Mouse (Mus musculus) liver, adult 2 months (tissue): ENCODE data around the gene Mgat4b. TPM values are rescaled to one million over a fixed set of nuclear protein-coding genes. Genes with fewer than 3 reads are reported as not detected.

Experiments used
- DNase-seq: peaks from one replicate; pipeline ENCODE4 v3.0.0-alpha.2; 2011; ENCODE audit warnings: low read depth, low spot score; ENCODE audit errors: extremely low read depth
- H3K27ac ChIP-seq: fragments of 200-500 bp; replicated peaks from 2 replicates; pipeline ENCODE4 v1.5.1; 2012; ENCODE audit warnings: low read depth, mild to moderate bottlenecking, control low read depth, inconsistent platforms, low read length; ENCODE audit not compliant: insufficient read depth
- H3K27me3 ChIP-seq: fragments of 200-500 bp; 2 replicates; pipeline ENCODE4 v1.6.1; 2012; ENCODE audit warnings: mild to moderate bottlenecking, moderate library complexity, low read length, inconsistent platforms; ENCODE audit not compliant: control insufficient read depth, insufficient read depth
- H3K36me3 ChIP-seq: fragments of 200-500 bp; 2 replicates; pipeline ENCODE4 v1.6.1; 2012; ENCODE audit warnings: low read length, inconsistent platforms; ENCODE audit not compliant: control insufficient read depth, insufficient read depth
- H3K4me1 ChIP-seq: fragments of 200-500 bp; 2 replicates; pipeline ENCODE4 v1.6.1; 2011; ENCODE audit warnings: low read length; ENCODE audit not compliant: control insufficient read depth, insufficient read depth
- H3K4me3 ChIP-seq: fragments of 200-500 bp; 2 replicates; pipeline ENCODE4 v1.5.1; 2011; ENCODE audit warnings: low read depth, mild to moderate bottlenecking, control low read depth, low read length, moderate library complexity; ENCODE audit not compliant: insufficient read depth
- H3K79me2 ChIP-seq: fragments of 200-500 bp; 2 replicates; pipeline ENCODE4 v1.6.1; 2012; ENCODE audit warnings: inconsistent platforms, mild to moderate bottlenecking, low read length, moderate library complexity; ENCODE audit not compliant: control insufficient read depth, insufficient read depth
- H3K9ac ChIP-seq: fragments of 200-500 bp; 2 replicates; pipeline ENCODE4 v1.6.1; 2012; ENCODE audit warnings: low read depth, mild to moderate bottlenecking, control low read depth, inconsistent platforms, low read length
- CTCF ChIP-seq: fragments of 200-500 bp; IDR thresholded peaks from 2 replicates; pipeline ENCODE4 v1.5.1; 2011; ENCODE audit warnings: low read depth, low read length, control low read depth
- POLR2A ChIP-seq: fragments of 200-500 bp; IDR thresholded peaks from 2 replicates; pipeline ENCODE4 v1.6.1; 2011; ENCODE audit warnings: low read length, control low read depth; ENCODE audit not compliant: insufficient read depth; ENCODE audit errors: extremely low read depth
- WGBS: fragments of 180-500 bp; shearing (Covaris S2); methylation state at CpG from one replicate; pipeline ENCODE4 v1.1.7; 2018; 5-methylcytosine and 5-hydroxymethylcytosine counted together
- polyA plus RNA-seq: library from polyadenylated mRNA; depleted of rRNA; stranded (reverse); fragments of >200 nt; gene quantifications from 2 replicates; pipeline ENCODE4 v1.2.3, GENCODE M21; 2012; rRNA removed
- total RNA-seq: library from RNA; depleted of rRNA; stranded (reverse); fragments of >200 nt; gene quantifications from 2 replicates; pipeline ENCODE4 v1.2.3, GENCODE M21; 2014; rRNA removed

Gene Mgat4b
- total and polyA plus RNA-seq, 2 experiments = 9.8 to 26.3 TPM

DNA sequence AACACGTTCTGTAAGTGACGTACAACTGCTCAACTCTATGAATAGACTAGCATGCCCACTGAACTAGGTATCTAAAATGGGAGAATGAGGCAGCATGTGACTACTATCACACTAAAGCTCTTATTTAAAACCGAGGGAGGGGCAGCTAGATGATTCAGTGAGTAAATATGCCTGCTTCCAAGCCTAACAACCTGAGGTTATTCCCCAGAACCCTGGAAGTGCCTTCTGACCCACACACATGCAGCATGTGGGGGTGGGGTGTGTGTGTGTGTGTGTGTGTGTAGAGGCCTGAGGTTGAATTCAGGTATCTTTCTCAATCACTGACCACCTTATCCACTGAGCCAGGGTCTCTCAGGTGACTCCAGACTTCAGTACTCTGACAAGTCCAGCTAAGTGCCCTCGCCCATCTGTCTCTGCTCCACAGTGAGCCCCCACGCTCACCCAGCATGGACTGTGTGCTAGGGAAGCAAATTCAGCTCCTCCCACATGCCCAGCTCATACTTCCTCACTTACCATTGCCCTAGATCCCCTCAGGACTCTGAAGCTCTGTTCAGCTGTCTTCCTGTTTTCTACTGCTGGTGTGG, 65.0 kb downstream of the Mgat4b start:
- peaks cover 8% of the 10 kb centered on the region for H3K4me1 ChIP-seq
- H3K36me3 ChIP-seq = no peaks in the 10 kb centered on the region
- no peaks in the 10 kb centered on the region for H3K27me3 ChIP-seq
- TF ChIP-seq CTCF (no peak), POLR2A (no peak)
- H3K27ac ChIP-seq = no peak overlapping the region
- DNase-seq = peak; percentile 34
- peaks cover 46% of the 10 kb centered on the region for H3K79me2 ChIP-seq
- no peak overlapping the region for H3K9ac ChIP-seq
- 58% methylated on average over 5 of the region's 5 CpGs for WGBS
- H3K4me3 ChIP-seq = no peak overlapping the region

DNA sequence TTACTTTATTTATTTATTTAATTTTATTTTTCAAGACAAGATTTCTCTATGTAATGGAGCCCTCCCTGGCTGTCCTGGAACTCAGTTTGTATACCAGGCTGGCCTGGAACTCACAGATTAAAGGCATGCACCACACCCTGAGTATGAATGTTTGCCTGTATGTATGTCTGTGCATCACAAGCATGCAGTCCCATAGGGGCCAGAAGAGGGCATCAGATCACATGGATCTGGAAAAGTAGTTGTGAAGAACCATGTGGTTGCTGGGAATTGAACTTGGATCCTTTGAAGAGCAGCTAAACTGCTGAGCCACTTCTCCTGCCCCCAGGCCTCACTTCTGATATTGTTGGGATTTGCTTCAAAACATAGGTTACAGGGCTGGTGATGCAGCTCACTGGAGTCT, 66.3 kb downstream of the Mgat4b start:
- Histone ChIP-seq H3K4me3 (no peak overlapping the region), H3K27ac (no peak overlapping the region), H3K9ac (no peak overlapping the region), H3K27me3 (no peaks in the 10 kb centered on the region), H3K79me2 (peaks cover 41% of the 10 kb centered on the region), H3K4me1 (peaks cover 8% of the 10 kb centered on the region), H3K36me3 (no peaks in the 10 kb centered on the region; the same call in 1 of the 2 replicates)
- no peak for DNase-seq
- TF ChIP-seq CTCF = no peak
- no peak for TF ChIP-seq POLR2A

DNA sequence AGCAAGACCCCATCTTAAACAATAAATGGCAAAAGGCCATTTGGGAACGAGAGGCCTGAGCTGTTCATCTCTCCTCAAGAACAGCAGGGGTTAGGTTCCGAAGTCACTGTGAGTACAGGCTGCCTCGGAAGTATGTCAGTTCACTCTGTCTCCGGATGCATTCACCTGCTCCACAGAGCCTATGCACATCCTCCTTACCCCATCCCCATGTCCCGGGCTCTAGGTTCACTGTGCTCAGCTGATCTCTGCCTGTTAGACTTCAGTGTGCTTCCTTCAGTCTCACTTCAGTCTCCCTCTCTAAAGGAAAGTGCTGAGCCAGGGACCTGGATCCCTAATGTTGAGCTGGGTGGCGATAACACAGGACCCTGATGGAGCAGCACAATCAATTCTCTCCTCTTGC, 67.0 kb downstream of the Mgat4b start:
- Histone ChIP-seq H3K9ac (no peak overlapping the region), H3K27ac (no peak overlapping the region), H3K36me3 (no peaks in the 10 kb centered on the region; the same call in 1 of the 2 replicates), H3K27me3 (no peaks in the 10 kb centered on the region), H3K4me1 (peaks cover 8% of the 10 kb centered on the region), H3K4me3 (no peak overlapping the region), H3K79me2 (peaks cover 38% of the 10 kb centered on the region)
- WGBS = 96% methylated on average over 6 of the region's 6 CpGs
- no peak for DNase-seq
- TF ChIP-seq POLR2A (no peak), CTCF (no peak)

DNA sequence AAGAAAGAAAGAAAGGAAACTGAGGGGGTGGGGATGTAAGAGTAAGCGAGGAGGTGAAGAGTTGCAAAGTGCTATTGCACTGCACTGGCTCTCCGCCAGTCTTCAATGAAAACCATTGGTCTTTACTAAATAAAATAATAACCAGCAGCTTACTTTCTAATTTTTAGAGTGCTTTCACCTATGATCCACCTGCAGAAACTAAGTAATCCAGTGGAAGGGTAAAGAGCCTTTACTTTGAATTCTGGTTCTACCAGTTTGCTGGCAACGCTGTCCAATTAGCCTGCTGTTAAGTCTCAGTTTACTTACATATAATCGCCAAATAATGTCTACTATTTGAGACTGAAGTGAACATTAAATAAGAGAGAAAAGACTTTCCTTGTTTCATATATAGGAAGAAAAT, 68.3 kb downstream of the Mgat4b start:
- Histone ChIP-seq H3K79me2 (peaks cover 35% of the 10 kb centered on the region), H3K4me1 (peaks cover 8% of the 10 kb centered on the region), H3K4me3 (no peak overlapping the region), H3K36me3 (no peaks in the 10 kb centered on the region; the same call in 1 of the 2 replicates), H3K27me3 (no peaks in the 10 kb centered on the region), H3K9ac (no peak overlapping the region), H3K27ac (no peak overlapping the region)
- TF ChIP-seq POLR2A (no peak), CTCF (no peak)
- 71% methylated on average over 4 of the region's 4 CpGs for WGBS
- DNase-seq = no peak

DNA sequence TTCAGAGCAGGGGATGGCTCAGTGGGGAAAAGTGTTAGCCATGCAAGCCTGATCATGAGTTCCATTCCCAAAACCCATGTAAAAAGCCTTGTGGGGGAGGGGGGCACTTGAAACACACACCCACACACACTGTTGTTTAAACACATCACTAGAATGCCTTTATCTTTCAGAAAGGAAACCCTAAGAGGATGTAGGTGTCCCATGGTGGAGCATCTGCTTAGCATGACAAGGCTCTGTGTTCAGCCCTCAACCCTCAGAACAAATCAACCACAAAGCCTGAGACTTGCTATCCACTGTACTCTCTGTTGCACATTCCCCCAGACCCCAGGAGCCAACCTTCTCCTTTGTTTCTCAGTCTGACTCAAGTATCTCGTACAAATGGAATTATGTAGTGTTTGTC, 69.4 kb downstream of the Mgat4b start:
- TF ChIP-seq POLR2A = no peak
- no peak for TF ChIP-seq CTCF
- Histone ChIP-seq H3K79me2 (peaks cover 32% of the 10 kb centered on the region), H3K4me3 (no peak overlapping the region), H3K36me3 (no peaks in the 10 kb centered on the region; the same call in 1 of the 2 replicates), H3K27ac (no peak overlapping the region), H3K27me3 (no peaks in the 10 kb centered on the region), H3K9ac (no peak overlapping the region), H3K4me1 (peaks cover 8% of the 10 kb centered on the region)
- DNase-seq = no peak
- WGBS = 88% methylated on average over 1 of the region's 1 CpGs

Other genes with a start within 250 kb of the Mgat4b start
- 98.3 and 111 TPM in 2 replicates for gene Rnf130, start 185.5 kb upstream of the Mgat4b start, total RNA-seq
- gene Rnf130, start 185.5 kb upstream of the Mgat4b start, polyA plus RNA-seq = 66.7 and 74.0 TPM in 2 replicates
- 19.5 and 26.2 TPM in 2 replicates for gene Tbc1d9b, start 79.5 kb upstream of the Mgat4b start, total RNA-seq
- 29.8 and 30.5 TPM in 2 replicates for gene Tbc1d9b, start 79.5 kb upstream of the Mgat4b start, polyA plus RNA-seq
- 8.5 and 9.3 TPM in 2 replicates for gene Mrnip, start 36.4 kb upstream of the Mgat4b start, total RNA-seq
- gene Mrnip, start 36.4 kb upstream of the Mgat4b start, polyA plus RNA-seq = 9.3 and 9.9 TPM in 2 replicates
- gene Sqstm1, start 63 bp upstream of the Mgat4b start, total RNA-seq = 252 and 333 TPM in 2 replicates
- 254 and 299 TPM in 2 replicates for gene Sqstm1, start 63 bp upstream of the Mgat4b start, polyA plus RNA-seq
- 0.27 and 0.28 TPM in 2 replicates for gene Ltc4s, start 27.7 kb downstream of the Mgat4b start, total RNA-seq
- gene Ltc4s, start 27.7 kb downstream of the Mgat4b start, polyA plus RNA-seq = 2.1 and 3.2 TPM in 2 replicates
- gene Maml1, start 81.4 kb downstream of the Mgat4b start, total RNA-seq = 3.1 and 4.0 TPM in 2 replicates
- 7.2 and 8.3 TPM in 2 replicates for gene Maml1, start 81.4 kb downstream of the Mgat4b start, polyA plus RNA-seq
- gene Canx, start 114.8 kb downstream of the Mgat4b start, total RNA-seq = 315 and 350 TPM in 2 replicates
- gene Canx, start 114.8 kb downstream of the Mgat4b start, polyA plus RNA-seq = 58.2 and 73.8 TPM in 2 replicates
- not detected in 2 replicates for gene Cby3, start 143.6 kb downstream of the Mgat4b start, total RNA-seq
- not detected in 2 replicates for gene Cby3, start 143.6 kb downstream of the Mgat4b start, polyA plus RNA-seq
- 84.3 and 97.1 TPM in 2 replicates for gene Hnrnph1, start 166.1 kb downstream of the Mgat4b start, total RNA-seq
- gene Hnrnph1, start 166.1 kb downstream of the Mgat4b start, polyA plus RNA-seq = 13.7 and 17.6 TPM in 2 replicates
- 10.5 and 10.6 TPM in 2 replicates for gene Rufy1, start 220.2 kb downstream of the Mgat4b start, total RNA-seq
- gene Rufy1, start 220.2 kb downstream of the Mgat4b start, polyA plus RNA-seq = 7.4 and 8.1 TPM in 2 replicates